Mouse (Mus musculus) thymus, postnatal 36 days (tissue): Measurements from ENCODE around the gene Gm15013.
"Not testable (repeated sequence)": the region's sequence is repeated elsewhere in the genome, so short reads cannot be mapped to it uniquely, and the experiment has no call there.

Experiments used
- DNase-seq, 2 experiments: peaks; one replicate each; pipeline ENCODE4 v3.0.0; 2022; ENCODE audit warnings: mixed read lengths in 2 of 2

The Gm15013 gene

DNA sequence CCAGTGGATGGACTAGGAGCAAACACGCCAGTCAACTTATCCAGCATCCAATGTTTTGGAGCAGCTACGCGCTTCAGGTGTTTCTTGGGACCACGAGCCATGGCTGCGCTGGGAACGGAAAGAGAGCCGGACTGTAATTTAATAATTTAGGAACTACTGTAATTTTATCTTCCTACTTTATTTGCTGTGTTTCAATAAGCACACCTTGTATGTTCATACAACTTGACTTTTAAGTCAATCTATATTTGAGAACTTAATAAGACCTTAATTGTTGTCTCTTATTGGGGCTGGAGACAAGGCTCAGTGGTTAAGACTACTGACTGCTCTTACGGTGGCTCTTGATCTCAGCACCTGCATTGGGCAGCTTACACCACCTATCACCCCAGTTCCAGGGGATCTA is at the start of gene Gm15013:
Gene Gm15013, minus strand, starts transcription at position 101 of the 400 bp plus-strand sequence.
- no peak for DNase-seq

DNA sequence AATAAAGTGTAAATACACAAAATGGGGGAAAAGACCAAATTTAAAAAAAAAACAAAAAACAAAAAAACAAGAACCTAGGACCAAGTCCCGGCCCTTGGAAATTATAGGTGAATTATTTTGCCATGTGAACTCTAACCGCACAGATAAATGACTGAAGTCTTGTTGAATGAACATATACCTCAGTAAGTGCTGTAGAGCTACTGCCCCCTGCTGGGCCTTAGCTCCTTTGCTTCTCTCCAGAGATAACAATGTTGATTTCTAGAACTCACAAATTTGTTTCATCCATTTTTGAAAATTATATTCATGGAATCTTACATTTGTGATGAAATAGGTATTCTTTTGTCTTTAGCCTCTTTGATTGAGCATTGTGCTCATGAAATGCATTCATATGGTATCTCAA is 48.3 kb upstream of the Gm15013 start:
- peak in 1 of 2 experiments; percentile 6 for DNase-seq

DNA sequence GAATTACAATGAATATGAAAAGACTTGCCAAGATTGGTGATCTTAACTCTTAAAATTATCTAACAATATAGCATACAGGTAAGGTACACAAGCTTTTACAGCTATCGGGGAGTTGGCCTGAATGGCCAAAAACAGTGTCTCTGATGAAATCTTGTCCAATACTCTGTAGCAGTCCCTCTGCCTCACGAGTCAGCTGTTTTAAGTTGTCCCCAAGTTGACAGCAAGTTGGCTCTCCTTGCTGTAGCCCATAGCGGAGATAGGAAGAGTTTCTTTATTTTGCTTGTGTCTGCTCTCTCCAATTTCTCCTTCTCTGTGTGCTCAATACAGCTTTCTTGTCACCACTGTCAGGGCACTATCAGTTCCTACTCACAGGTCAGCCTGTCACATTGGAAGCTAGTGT is 44.4 kb upstream of the Gm15013 start:
- not testable (repeated sequence) for DNase-seq

DNA sequence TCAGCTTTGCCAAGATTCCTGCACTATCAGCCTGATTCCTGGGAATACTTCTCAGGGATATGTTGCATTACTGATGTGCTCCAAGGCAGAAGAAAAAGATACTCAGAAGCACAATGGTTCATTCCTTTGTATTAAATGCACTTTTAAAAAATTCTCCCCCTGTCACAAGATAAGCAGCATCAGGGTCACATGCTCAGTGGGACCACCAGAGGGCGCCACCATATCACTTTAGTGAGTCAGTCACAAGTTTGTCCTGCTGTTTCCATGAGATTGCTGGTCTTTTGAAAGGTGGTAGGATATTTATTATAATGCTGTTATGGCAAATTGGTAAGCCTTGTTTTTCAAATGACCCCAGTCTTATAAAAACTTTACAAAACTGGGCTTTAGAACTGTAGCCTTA is 37.6 kb upstream of the Gm15013 start:
- DNase-seq: peak; percentile 26 to 29

DNA sequence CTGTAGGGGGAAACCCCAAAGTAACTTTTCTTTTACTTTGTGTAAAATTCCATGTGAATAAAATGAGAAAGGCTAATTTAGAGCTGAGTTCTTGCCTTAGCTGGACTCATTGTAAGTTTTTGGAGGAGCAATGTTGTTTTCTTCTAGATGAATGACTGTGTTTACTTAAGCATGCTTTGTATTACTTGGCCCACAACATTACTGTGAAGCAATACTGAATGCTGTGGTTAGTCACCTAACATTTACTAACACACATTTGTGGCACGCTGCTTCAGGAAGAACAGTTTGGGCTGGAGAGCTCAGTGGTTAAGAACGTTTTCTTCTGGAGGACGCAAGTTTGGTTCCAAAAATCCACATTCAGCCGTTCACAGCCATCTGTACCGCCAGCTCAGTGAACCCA is 22.8 kb upstream of the Gm15013 start:
- DNase-seq: no peak

DNA sequence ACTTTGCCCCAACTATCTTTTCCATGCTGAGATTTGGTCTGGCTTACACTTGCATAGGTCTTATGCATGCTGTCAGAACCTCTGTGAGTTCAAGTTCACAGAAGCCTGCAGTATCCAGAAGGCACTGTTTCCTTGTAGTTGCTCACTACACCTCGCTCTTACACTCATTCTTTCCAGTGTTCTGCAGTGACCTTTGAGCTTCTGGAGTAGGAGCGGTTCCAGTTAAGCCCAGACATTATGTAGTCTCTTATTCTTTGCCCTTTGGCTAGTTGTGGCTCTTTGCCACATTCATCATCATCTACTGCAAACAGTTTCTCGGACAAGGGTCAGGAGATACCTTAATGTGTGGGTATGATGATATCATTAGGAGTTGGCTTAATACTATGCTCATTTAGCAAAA is 16.3 kb upstream of the Gm15013 start:
- DNase-seq: no peak

DNA sequence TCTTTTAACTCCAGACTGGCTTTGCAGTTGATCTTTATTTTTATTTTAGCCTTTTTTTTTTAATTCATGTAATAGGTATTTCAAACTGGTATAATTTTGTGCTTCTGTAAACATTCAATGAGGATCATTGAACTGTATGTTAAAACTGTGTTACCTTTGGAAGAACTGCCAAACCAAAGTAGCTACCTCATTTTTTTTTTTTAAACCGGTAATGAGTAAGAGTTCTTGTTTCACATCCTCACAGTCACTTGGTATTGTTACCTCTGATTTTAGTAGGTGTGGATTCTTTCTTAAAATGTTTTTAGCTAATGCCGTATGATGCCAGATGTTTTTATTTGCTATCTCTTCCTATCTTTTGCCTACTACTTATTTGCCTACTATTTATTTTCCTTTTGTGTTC is 8.1 kb upstream of the Gm15013 start:
- no peak for DNase-seq

DNA sequence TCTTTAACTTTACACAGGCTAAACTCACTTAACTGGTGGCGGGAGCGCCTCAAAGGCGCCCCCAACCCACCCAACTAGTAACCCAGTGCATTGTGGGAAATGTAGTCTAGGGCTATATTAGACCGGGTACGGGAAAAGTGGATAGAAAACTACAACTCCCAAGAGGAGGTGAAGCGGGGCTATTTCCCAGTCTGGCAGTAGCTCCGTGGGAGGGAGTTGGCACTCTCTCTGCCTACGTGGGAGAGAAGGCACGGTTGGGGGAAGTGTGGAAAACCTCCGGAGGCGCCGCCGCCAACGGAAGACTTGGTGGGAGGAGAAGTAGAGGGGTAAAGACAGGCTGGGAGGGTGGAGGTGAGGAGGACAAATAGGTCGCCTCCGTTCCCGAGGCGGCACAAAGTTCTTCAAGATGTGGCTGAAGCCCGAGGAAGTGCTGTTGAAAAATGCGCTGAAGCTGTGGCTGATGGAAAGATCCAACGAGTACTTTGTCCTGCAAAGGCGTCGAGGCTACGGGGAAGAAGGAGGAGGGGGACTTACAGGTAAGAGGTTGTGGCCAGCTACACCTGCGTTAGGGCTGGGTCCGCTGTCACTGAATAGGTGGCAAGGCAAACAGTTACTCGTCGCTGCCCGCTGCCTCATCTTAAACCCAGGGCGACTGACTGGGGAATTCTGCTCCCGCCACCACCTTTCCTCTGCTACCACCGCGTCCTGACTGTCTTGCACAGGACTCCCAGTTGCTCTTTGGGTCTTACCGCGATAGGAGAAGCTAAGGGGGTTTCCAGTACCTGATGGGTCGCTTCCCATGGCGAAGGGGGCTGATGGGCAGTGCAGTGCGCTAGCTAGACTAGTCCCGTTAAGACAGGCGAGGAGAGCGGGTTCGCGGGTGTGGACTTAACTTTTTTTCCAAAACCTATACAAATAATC is 29.2 kb downstream of the Gm15013 start, which contains the start of gene Tbc1d8b:
Gene Tbc1d8b, plus strand, starts transcription at position 222 of the 921 bp plus-strand sequence.
- peak; percentile 57 to 60 for DNase-seq

DNA sequence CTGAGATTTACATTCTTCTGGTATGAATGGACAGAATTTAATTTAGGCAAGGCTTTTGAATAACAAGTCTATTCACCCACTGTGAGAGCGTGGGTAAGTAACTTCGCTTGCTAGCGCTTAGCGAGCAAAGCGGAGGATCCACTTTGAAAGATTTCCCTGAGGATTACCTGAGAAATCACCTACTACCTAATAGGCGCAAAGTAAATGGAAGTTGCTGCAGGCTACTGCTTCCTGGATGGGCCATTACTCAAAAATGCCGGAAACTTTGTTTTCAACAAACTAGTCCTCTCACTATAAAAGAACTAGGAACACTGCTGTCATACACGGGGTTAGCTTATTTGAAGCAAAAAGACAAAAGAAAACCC is 29.9 kb downstream of the Gm15013 start:
- peak in 1 of 2 experiments; percentile 0 for DNase-seq

DNA sequence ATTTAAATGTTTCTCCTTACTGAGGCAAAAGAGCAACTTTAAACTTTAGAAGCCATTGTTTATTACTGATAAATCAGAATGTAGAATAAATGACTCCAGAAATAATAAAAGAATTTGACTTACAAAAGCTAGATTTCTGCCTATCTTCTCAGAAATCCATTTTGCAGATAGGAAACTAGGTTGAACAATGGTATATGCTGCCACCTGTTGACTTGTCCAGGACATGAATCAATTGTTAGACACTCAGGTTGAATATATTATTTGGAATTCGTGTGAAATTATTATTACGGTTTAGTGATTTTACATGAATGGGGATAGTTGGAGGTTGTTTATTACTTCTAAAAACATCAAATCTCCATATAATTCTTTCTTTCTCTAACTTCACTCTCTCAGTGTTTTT is 48.5 kb downstream of the Gm15013 start:
- DNase-seq: no peak
